Mouse (Mus musculus) MEL (cell line): ENCODE results near the gene Zdhhc12. TPM values are rescaled to one million over a fixed set of nuclear protein-coding genes. Genes with fewer than 3 reads are reported as not detected.
A peak's percentile ranks its signal among the peaks of the same experiment; 100 is the strongest.

Experiments
- DNase-seq: peaks from one replicate; pipeline ENCODE4 v3.0.0; 2011; ENCODE audit warnings: low read depth, low spot score
- H3K27ac ChIP-seq: 2 replicates; pipeline ENCODE4 v1.5.1; 2012; ENCODE audit warnings: low read depth, mild to moderate bottlenecking, control low read depth, low read length, moderate library complexity; ENCODE audit not compliant: control insufficient read depth
- H3K27me3 ChIP-seq, 2 experiments: fragments of 150-350 bp in 1 of 2; sonication (generic) in 1 of 2; 2 replicates each; pipeline ENCODE4 v1.6.1; 2012; ENCODE audit warnings: low read length in 2 of 2, mild to moderate bottlenecking in 2 of 2, improper control_type of control experiment in 1 of 2, moderate library complexity in 1 of 2; ENCODE audit not compliant: insufficient read depth in 2 of 2, control insufficient read depth in 1 of 2
- H3K36me3 ChIP-seq, 2 experiments: 2 replicates each; pipeline ENCODE4 v1.6.1; 2012 to 2014; ENCODE audit warnings: low read length in 2 of 2, improper control_type of control experiment in 1 of 2, inconsistent platforms in 1 of 2, mild to moderate bottlenecking in 1 of 2; ENCODE audit not compliant: insufficient read depth in 2 of 2, control insufficient read depth in 1 of 2
- H3K4me1 ChIP-seq, 2 experiments: fragments of 150-350 bp in 1 of 2; sonication (generic) in 1 of 2; 2 replicates each; pipeline ENCODE4 v1.6.1; 2012; ENCODE audit warnings: low read length in 2 of 2, improper control_type of control experiment in 1 of 2, mild to moderate bottlenecking in 1 of 2; ENCODE audit not compliant: insufficient read depth in 2 of 2, control insufficient read depth in 1 of 2
- H3K4me3 ChIP-seq, 2 experiments: fragments of 150-350 bp in 1 of 2; sonication (generic) in 1 of 2; 2 replicates each; pipeline ENCODE4 v1.5.1; 2012; ENCODE audit warnings: low read depth in 2 of 2, low read length in 2 of 2, mild to moderate bottlenecking in 2 of 2, moderate library complexity in 2 of 2, control low read depth in 1 of 2, improper control_type of control experiment in 1 of 2; ENCODE audit not compliant: control insufficient read depth in 1 of 2, insufficient read depth in 1 of 2
- H3K79me2 ChIP-seq: 2 replicates; pipeline ENCODE4 v1.6.1; 2012; ENCODE audit warnings: mild to moderate bottlenecking, low read length, moderate library complexity; ENCODE audit not compliant: control insufficient read depth, poor library complexity, insufficient read depth
- H3K9ac ChIP-seq: 2 replicates; pipeline ENCODE4 v1.6.1; 2012; ENCODE audit warnings: low read depth, mild to moderate bottlenecking, control low read depth, low read length, moderate library complexity; ENCODE audit not compliant: control insufficient read depth, poor library complexity, severe bottlenecking
- H3K9me3 ChIP-seq: fragments of 150-350 bp; sonication (generic); replicated peaks from 2 replicates; pipeline ENCODE4 v1.6.1; 2012; ENCODE audit warnings: mild to moderate bottlenecking, low read length, improper control_type of control experiment, moderate library complexity; ENCODE audit not compliant: insufficient read depth
- BHLHE40 ChIP-seq: IDR thresholded peaks from 2 replicates; pipeline ENCODE4 v1.6.1; 2012; ENCODE audit warnings: low read depth, mild to moderate bottlenecking, inconsistent platforms, low read length, improper control_type of control experiment, borderline replicate concordance
- CHD1 ChIP-seq: IDR thresholded peaks from 2 replicates; pipeline ENCODE4 v1.6.1; 2012; ENCODE audit warnings: low read depth, mild to moderate bottlenecking, inconsistent platforms, low read length, improper control_type of control experiment
- CHD2 ChIP-seq: IDR thresholded peaks from 2 replicates; pipeline ENCODE4 v1.6.1; 2011; ENCODE audit warnings: low read length, improper control_type of control experiment
- CTCF ChIP-seq, 3 experiments: IDR thresholded peaks in 2 of 3; conservative IDR thresholded peaks in 1 of 3; 2 replicates each; pipeline ENCODE4 v1.5.1; 2011 to 2012; ENCODE audit warnings: low read length in 3 of 3, low read depth in 2 of 3, mild to moderate bottlenecking in 2 of 3, improper control_type of control experiment in 1 of 3, inconsistent platforms in 1 of 3, mixed read lengths in 1 of 3, moderate library complexity in 1 of 3; ENCODE audit not compliant: control insufficient read depth in 1 of 3, insufficient read depth in 1 of 3, poor library complexity in 1 of 3, severe bottlenecking in 1 of 3
- E2F4 ChIP-seq: IDR thresholded peaks from 2 replicates; pipeline ENCODE4 v1.6.1; 2011; ENCODE audit warnings: low read depth, low read length, improper control_type of control experiment, borderline replicate concordance
- ELF1 ChIP-seq: IDR thresholded peaks from 2 replicates; pipeline ENCODE4 v1.6.1; 2014; ENCODE audit warnings: low read depth, mild to moderate bottlenecking, inconsistent platforms, low read length, improper control_type of control experiment, moderate library complexity
- EP300 ChIP-seq, 2 experiments: IDR thresholded peaks; 2 replicates each; pipeline ENCODE4 v1.6.1; 2011; ENCODE audit warnings: improper control_type of control experiment in 2 of 2, low read length in 2 of 2, low read depth in 1 of 2, mild to moderate bottlenecking in 1 of 2
- ETS1 ChIP-seq: IDR thresholded peaks from 2 replicates; pipeline ENCODE4 v1.6.1; 2012; ENCODE audit warnings: low read depth, mild to moderate bottlenecking, inconsistent platforms, low read length, improper control_type of control experiment, moderate library complexity
- GABPA ChIP-seq: IDR thresholded peaks from 2 replicates; pipeline ENCODE4 v1.6.1; 2012; ENCODE audit warnings: low read depth, mild to moderate bottlenecking, inconsistent platforms, low read length, improper control_type of control experiment, moderate library complexity
- GATA1 ChIP-seq: IDR thresholded peaks from 2 replicates; pipeline ENCODE4 v1.6.1; 2011; ENCODE audit warnings: low read depth, low read length, improper control_type of control experiment
- HCFC1 ChIP-seq: IDR thresholded peaks from 2 replicates; pipeline ENCODE4 v1.6.1; 2012; ENCODE audit warnings: low read depth, mild to moderate bottlenecking, inconsistent platforms, low read length, improper control_type of control experiment, moderate library complexity
- JUND ChIP-seq: IDR thresholded peaks from 2 replicates; pipeline ENCODE4 v1.6.1; 2011; ENCODE audit warnings: low read depth, mild to moderate bottlenecking, improper control_type of control experiment, low read length
- KAT2A ChIP-seq: conservative IDR thresholded peaks from 2 replicates; pipeline ENCODE4 v1.6.1; 2012; ENCODE audit warnings: low read depth, low read length, improper control_type of control experiment, inconsistent platforms
- MAFK ChIP-seq: IDR thresholded peaks from 2 replicates; pipeline ENCODE4 v1.6.1; 2011; ENCODE audit warnings: low read depth, mild to moderate bottlenecking, low read length, improper control_type of control experiment, borderline replicate concordance
- MAX ChIP-seq: IDR thresholded peaks from 2 replicates; pipeline ENCODE4 v1.6.1; 2011; ENCODE audit warnings: low read length, improper control_type of control experiment
- MAZ ChIP-seq: IDR thresholded peaks from 2 replicates; pipeline ENCODE4 v1.6.1; 2012; ENCODE audit warnings: low read depth, mild to moderate bottlenecking, inconsistent platforms, low read length, improper control_type of control experiment
- MEF2A ChIP-seq: IDR thresholded peaks from 2 replicates; pipeline ENCODE4 v1.6.1; 2014; ENCODE audit warnings: low read depth, mild to moderate bottlenecking, inconsistent platforms, low read length, improper control_type of control experiment; ENCODE audit not compliant: poor library complexity, insufficient replicate concordance, severe bottlenecking; ENCODE audit errors: extremely low read depth
- MXI1 ChIP-seq: IDR thresholded peaks from 2 replicates; pipeline ENCODE4 v1.6.1; 2011; ENCODE audit warnings: mild to moderate bottlenecking, low read depth, low read length, improper control_type of control experiment
- MYB ChIP-seq: IDR thresholded peaks from 2 replicates; pipeline ENCODE4 v1.6.1; 2011; ENCODE audit warnings: mild to moderate bottlenecking, low read depth, low read length, improper control_type of control experiment
- NRF1 ChIP-seq: IDR thresholded peaks from 2 replicates; pipeline ENCODE4 v1.6.1; 2014; ENCODE audit warnings: low read depth, mild to moderate bottlenecking, inconsistent platforms, low read length, improper control_type of control experiment, moderate library complexity; ENCODE audit not compliant: poor library complexity, insufficient read depth, severe bottlenecking
- POLR2A ChIP-seq, 2 experiments: IDR thresholded peaks; 2 replicates each; pipeline ENCODE4 v1.6.1; 2011 to 2012; ENCODE audit warnings: low read length in 2 of 2, mild to moderate bottlenecking in 2 of 2, control low read depth in 1 of 2, improper control_type of control experiment in 1 of 2, low read depth in 1 of 2, moderate library complexity in 1 of 2; ENCODE audit not compliant: control insufficient read depth in 1 of 2, insufficient read depth in 1 of 2, poor library complexity in 1 of 2
- POLR2AphosphoS2 ChIP-seq: IDR thresholded peaks from 2 replicates; pipeline ENCODE4 v1.6.1; 2011; ENCODE audit warnings: low read length, improper control_type of control experiment
- POLR2AphosphoS5 ChIP-seq: IDR thresholded peaks from 2 replicates; pipeline ENCODE4 v1.6.1; 2012; ENCODE audit warnings: low read depth, borderline replicate concordance, mild to moderate bottlenecking, inconsistent platforms, low read length, moderate library complexity, mixed read lengths
- RAD21 ChIP-seq: IDR thresholded peaks from 2 replicates; pipeline ENCODE4 v1.6.1; 2011; ENCODE audit warnings: mild to moderate bottlenecking, low read depth, low read length, improper control_type of control experiment
- RCOR1 ChIP-seq: IDR thresholded peaks from 2 replicates; pipeline ENCODE4 v1.6.1; 2012; ENCODE audit warnings: low read depth, mild to moderate bottlenecking, inconsistent platforms, low read length, improper control_type of control experiment
- SIN3A ChIP-seq: IDR thresholded peaks from 2 replicates; pipeline ENCODE4 v1.6.1; 2012; ENCODE audit warnings: low read length, improper control_type of control experiment, inconsistent platforms
- SMC3 ChIP-seq: IDR thresholded peaks from 2 replicates; pipeline ENCODE4 v1.6.1; 2011; ENCODE audit warnings: low read depth, low read length, improper control_type of control experiment
- TAL1 ChIP-seq: IDR thresholded peaks from 2 replicates; pipeline ENCODE4 v1.6.1; 2012; ENCODE audit warnings: mild to moderate bottlenecking, inconsistent platforms, low read length, moderate library complexity, mixed read lengths
- UBTF ChIP-seq: IDR thresholded peaks from 2 replicates; pipeline ENCODE4 v1.6.1; 2012; ENCODE audit warnings: low read depth, mild to moderate bottlenecking, inconsistent platforms, low read length, improper control_type of control experiment, moderate library complexity, borderline replicate concordance; ENCODE audit not compliant: insufficient read depth
- USF1 ChIP-seq: IDR thresholded peaks from 2 replicates; pipeline ENCODE4 v1.6.1; 2014; ENCODE audit warnings: low read depth, mild to moderate bottlenecking, inconsistent platforms, low read length, improper control_type of control experiment, moderate library complexity
- USF2 ChIP-seq, 2 experiments: IDR thresholded peaks; 2 replicates each; pipeline ENCODE4 v1.6.1; 2011 to 2012; ENCODE audit warnings: improper control_type of control experiment in 2 of 2, low read length in 2 of 2, borderline replicate concordance in 1 of 2, inconsistent platforms in 1 of 2, low read depth in 1 of 2, mild to moderate bottlenecking in 1 of 2; ENCODE audit not compliant: insufficient read depth in 1 of 2
- ZC3H11A ChIP-seq: IDR thresholded peaks from 2 replicates; pipeline ENCODE4 v1.6.1; 2012; ENCODE audit warnings: low read depth, mild to moderate bottlenecking, inconsistent platforms, low read length, improper control_type of control experiment
- ZKSCAN1 ChIP-seq: IDR thresholded peaks from 2 replicates; pipeline ENCODE4 v1.6.1; 2012; ENCODE audit warnings: low read depth, mild to moderate bottlenecking, inconsistent platforms, low read length, improper control_type of control experiment, moderate library complexity
- ZMIZ1 ChIP-seq: IDR thresholded peaks from 2 replicates; pipeline ENCODE4 v1.6.1; 2012; ENCODE audit warnings: low read depth, mild to moderate bottlenecking, inconsistent platforms, low read length, improper control_type of control experiment, moderate library complexity
- ZNF384 ChIP-seq: IDR thresholded peaks from 2 replicates; pipeline ENCODE4 v1.6.1; 2012; ENCODE audit warnings: low read depth, mild to moderate bottlenecking, inconsistent platforms, low read length, improper control_type of control experiment
- polyA plus RNA-seq, 2 experiments: library from polyadenylated mRNA; stranded (reverse) in 1 of 2; unstranded in 1 of 2; fragments of >175 nt in 1 of 2; fragments of >200 nt in 1 of 2; gene quantifications; 2 replicates each; pipeline versions ENCODE4 v1.2.1 to v1.2.4; 2012; ENCODE audit warnings: low replicate concordance in 2 of 2, low read depth in 1 of 2; ENCODE audit not compliant: insufficient read length in 2 of 2, insufficient read depth in 1 of 2, missing spikeins in 1 of 2
- total RNA-seq: library from RNA; depleted of rRNA; stranded (reverse); fragments of 300-350 nt; gene quantifications from 2 replicates; pipeline ENCODE4 v1.2.3, GENCODE M21; 2012; rRNA removed

Gene Zdhhc12
- 22.6 and 25.1 TPM in 2 replicates for total RNA-seq
- polyA plus RNA-seq: 10 to 100 TPM in 1 of 2 experiments, not detected in 1; 42.1 TPM

- peaks cover 20% of the 10 kb centered on the region for H3K79me2 ChIP-seq
- H3K27ac ChIP-seq: peak within 1 kb of the TSS; percentile 74
- H3K27me3 ChIP-seq: no peaks in the 10 kb centered on the region
- H3K4me3 ChIP-seq: peak within 1 kb of the TSS; percentile 85 to 90
- peak; percentile 100 for DNase-seq
- peaks cover 0 to 16% of the 10 kb centered on the region in 2 experiments; a peak in 2 of 4 replicates for H3K4me1 ChIP-seq
- H3K9me3 ChIP-seq: no peaks in the 10 kb centered on the region
- peaks cover 0 to 6% of the 10 kb centered on the region in 2 experiments; a peak in 1 of 4 replicates for H3K36me3 ChIP-seq
- peak within 1 kb of the TSS; percentile 85 for H3K9ac ChIP-seq
- peak; percentile 97 for TF ChIP-seq NRF1
- no peak for TF ChIP-seq CTCF (IDR thresholded peaks at IDR 0.05 in 2 of 3, conservative IDR thresholded peaks at IDR 0.05 in 1 of 3; ENCODE audit: control insufficient read depth in 1 of 3, insufficient read depth in 1 of 3, low read depth in 2 of 3, low read length in 3 of 3, poor library complexity in 1 of 3, severe bottlenecking in 1 of 3)
- TF ChIP-seq USF2 (IDR thresholded peaks at IDR 0.05; ENCODE audit: borderline replicate concordance in 1 of 2, insufficient read depth in 1 of 2, low read depth in 1 of 2, low read length in 2 of 2): no peak
- TF ChIP-seq ZC3H11A: no peak
- TF ChIP-seq HCFC1: peak; percentile 76
- TF ChIP-seq TAL1: no peak
- no peak for TF ChIP-seq SMC3
- no peak for TF ChIP-seq UBTF
- TF ChIP-seq E2F4: no peak
- TF ChIP-seq KAT2A: 0 out of 2 replicates have a peak, but pooled peaks have one; percentile 42
- TF ChIP-seq GATA1: no peak
- no peak for TF ChIP-seq POLR2AphosphoS5
- TF ChIP-seq ETS1: 0 out of 2 replicates have a peak, but pooled peaks have one; percentile 17
- TF ChIP-seq ZNF384: no peak
- TF ChIP-seq RCOR1: 0 out of 2 replicates have a peak, but pooled peaks have one; percentile 5
- TF ChIP-seq JUND: no peak
- no peak for TF ChIP-seq CHD2
- TF ChIP-seq BHLHE40: no peak
- TF ChIP-seq EP300 (IDR thresholded peaks at IDR 0.05; ENCODE audit: low read depth in 1 of 2, low read length in 2 of 2): no peak
- TF ChIP-seq MAFK: no peak
- TF ChIP-seq MEF2A: no peak
- no peak for TF ChIP-seq MYB
- TF ChIP-seq ELF1: peak; percentile 89
- no peak for TF ChIP-seq ZKSCAN1
- peak; percentile 68 for TF ChIP-seq USF1
- peak; percentile 95 for TF ChIP-seq MXI1
- TF ChIP-seq SIN3A: peak; percentile 84
- TF ChIP-seq MAX: peak; percentile 93
- TF ChIP-seq GABPA: no peak
- peak; percentile 80 for TF ChIP-seq POLR2AphosphoS2
- TF ChIP-seq ZMIZ1: peak; percentile 73
- TF ChIP-seq POLR2A (IDR thresholded peaks at IDR 0.05; ENCODE audit: control insufficient read depth in 1 of 2, insufficient read depth in 1 of 2, low read depth in 1 of 2, low read length in 2 of 2, poor library complexity in 1 of 2): peak; percentile 73 to 98
- TF ChIP-seq CHD1: no peak
- no peak for TF ChIP-seq RAD21
- peak; percentile 33; the same call in 1 of the 2 replicates for TF ChIP-seq MAZ
These were observed at the start of gene Zdhhc12 for GRCm38 (mm10) chr2:30093471-30094207. Gene Zdhhc12 (minus strand): TSS chr2:30093648.
